Mouse (Mus musculus) kidney, postnatal 4 days (tissue): Measurements from ENCODE around the gene Crygn.
"Not testable (repeated sequence)": the region's sequence is repeated elsewhere in the genome, so short reads cannot be mapped to it uniquely, and the experiment has no call there.

Experiments used
- DNase-seq, 2 experiments: peaks; one replicate each; pipeline ENCODE4 v3.0.0; 2021; ENCODE audit warnings: mixed read lengths in 2 of 2

Crygn gene

DNA sequence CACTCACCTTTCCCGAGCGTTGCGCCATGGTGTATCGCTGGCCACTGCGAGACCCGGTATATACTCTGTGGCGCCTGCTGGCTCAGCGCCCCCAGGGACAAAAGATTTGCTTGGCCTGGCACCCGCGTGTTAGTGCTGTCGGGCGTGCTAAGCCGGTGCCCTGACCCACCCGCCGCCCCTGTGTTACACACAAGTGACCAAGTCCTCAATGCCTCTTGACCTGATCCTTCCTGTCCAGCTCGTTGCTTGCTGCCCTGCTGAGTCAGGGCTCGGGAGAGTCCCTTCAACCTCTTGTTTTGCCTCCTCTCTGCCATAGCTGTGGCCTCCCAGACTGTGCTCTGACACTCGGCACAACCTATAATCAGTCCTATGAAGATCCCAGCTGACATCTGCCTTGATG lies at the start of gene Crygn:
Gene Crygn, minus strand, starts transcription at position 193 of the 400 bp plus-strand sequence.
- peak in 1 of 2 experiments; percentile 43 for DNase-seq

DNA sequence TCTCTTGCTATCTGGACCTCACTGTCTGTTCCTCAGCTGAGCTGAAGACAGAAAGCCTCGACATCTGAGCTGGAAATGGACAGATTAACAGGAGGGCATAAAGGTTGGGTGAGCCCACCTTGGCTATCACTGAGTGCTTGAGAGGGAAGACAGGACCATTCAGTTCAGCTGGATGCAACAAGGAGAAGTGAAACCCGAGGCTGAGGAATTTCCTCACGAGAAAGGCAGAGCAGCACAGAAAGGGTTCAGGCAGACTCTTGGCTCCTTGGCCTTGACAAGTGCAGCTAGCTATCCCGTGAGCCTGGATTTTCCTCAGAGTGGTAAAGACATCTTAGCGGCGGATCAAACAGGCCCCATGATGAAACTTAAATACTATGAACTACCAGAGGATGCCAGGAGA lies 47.4 kb upstream of the Crygn start:
- DNase-seq = no peak

DNA sequence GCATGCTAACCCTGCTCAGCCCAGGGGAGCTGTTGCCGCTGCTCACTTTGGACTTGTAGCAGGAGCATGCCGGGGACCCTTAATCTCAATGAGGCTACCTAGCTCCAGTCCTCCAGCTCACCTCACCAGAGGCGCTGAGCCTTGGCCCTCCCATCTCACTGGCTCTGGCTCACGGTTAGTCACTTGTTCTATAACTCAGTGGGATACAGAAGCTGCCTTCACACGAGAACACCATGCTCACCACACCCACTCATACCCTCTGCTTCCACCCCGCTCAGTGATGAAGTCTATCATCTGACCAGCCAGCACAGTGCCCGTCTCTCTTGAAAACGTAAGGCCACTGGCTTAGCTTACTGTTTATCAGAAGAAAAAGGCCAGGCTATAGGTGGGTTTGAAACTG lies 46.9 kb upstream of the Crygn start:
- no peak for DNase-seq

DNA sequence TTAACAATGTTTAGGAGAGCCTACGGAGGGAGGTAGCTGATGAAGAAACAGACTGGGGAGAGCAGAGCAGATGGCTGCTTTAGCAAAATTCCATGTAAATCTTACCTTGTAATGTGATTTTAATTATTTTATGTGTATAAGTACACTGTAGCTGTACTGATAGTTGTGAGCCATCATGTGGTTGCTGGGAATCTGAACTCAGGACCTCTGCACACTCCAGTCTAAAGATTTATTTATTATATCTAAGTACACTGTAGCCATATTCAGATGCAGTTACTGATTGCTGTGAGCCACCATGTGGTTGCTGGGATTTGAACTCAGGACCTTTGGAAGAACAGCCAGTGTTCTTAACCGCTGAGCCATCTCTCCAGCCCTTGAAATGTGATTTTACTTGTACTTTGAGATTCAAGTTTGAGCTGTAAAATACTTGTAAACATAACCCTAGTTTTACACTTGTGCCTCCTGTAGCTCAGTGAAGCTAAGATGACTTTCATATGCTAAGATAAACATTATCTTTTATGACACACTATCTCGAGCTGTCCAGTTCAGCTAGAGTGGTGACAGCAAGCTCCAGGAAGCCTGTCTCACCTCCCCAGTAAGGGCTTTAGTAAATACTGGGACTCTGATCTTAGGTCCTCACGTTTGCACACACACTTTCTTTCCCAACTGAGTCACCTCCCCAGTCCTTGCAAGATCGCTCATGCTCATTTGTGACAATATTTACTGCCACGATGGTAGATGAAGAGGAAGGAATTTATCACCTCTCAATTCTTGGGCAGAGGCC lies 44.2 kb upstream of the Crygn start:
- DNase-seq = no peak

DNA sequence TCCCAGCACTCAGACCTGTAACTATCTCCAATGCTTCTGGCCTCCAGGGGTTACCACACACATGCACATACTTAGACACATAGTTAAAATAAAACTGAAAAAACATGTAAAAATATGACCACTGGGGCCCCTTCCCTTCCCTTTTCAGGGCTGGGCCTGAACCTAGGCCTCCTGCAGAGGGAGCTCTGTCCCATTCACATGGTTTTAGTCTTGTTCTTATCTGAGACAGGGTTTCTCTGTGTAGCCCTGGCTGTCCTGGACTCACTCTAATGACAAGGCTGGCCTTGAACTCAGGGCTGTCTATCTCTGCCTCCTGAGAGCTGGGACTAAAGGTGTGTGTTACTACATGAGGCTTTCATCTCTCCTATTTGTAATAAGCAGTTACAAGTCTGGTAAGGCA lies 42.6 kb upstream of the Crygn start:
- peak; percentile 47 to 49 for DNase-seq

DNA sequence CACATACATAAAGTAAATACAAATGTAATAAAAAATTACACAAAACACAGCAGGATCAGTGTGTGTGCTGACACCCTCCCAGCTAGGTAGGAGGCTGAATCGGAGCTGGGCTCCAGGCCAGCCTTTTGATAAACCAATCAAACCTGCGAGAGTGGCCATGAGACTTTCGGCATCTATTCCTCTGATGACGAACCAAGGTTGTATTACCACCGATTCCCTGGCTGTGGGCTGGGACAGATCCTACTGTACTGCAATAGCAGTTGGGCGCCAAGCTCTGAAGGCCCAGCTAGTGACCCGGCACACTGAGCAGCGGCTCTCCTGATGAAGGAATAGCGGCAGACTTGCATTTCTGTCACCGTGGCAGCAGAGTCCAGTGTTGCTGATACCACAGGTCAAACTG lies 40.8 kb upstream of the Crygn start:
- DNase-seq = no peak

DNA sequence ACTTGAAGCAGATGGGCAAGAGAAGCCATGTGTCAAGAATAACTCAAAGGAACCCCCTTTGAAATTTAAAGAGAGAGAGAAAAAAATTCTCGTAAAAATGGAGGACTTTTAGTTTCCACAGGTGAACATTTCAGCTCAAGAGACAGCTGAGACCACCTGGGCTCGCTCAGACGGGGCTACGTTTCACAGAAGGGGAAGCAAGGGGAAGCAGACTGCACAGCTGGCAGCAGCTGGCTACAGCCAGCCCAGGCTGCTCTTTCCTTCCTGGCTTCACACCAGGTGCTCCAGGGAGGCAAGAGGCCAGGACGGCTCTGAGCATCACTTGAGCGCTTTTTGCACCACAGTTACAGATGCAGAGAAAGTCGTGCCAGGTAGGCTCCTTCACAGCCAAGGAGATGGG lies 40.0 kb upstream of the Crygn start:
- no peak for DNase-seq

DNA sequence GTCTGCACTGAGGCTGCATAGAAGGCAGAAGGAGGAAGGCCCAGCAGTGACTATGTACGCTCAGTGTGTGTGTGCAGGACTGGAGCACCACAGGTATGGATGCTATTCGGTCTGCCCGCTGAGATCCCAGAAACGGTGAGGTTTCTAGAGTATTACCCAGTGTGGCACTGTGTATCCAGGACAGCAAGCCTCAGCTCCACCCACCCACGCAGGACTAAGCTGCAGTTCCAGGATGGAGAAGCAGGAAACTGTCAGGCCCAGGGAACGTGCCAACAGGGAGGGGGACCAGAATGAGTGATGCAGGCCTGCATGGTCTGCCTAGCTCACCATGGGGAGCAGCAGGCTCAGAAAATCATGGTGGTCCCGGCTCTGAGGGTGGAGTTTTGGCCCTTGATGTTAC lies 35.2 kb upstream of the Crygn start:
- DNase-seq = no peak

DNA sequence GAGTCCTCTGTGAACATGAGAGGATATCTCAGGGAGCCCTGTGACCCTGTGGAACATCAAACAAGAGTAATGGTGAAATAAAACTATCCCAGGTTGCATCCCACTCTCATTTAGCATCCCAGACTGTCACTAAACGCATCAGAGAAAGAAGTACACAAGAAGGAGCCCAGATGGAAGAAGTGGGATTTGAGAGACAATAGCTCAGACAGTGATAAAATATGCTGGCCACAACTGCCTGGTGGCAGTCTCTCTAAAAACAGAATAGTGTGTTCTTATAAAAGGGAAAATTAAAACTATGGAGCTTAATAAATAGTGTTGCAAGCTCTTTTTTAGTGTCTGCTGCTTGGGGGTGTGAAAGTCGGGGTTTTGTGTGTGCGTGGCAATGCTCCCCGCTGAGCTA lies 25.1 kb upstream of the Crygn start:
- DNase-seq = no peak

DNA sequence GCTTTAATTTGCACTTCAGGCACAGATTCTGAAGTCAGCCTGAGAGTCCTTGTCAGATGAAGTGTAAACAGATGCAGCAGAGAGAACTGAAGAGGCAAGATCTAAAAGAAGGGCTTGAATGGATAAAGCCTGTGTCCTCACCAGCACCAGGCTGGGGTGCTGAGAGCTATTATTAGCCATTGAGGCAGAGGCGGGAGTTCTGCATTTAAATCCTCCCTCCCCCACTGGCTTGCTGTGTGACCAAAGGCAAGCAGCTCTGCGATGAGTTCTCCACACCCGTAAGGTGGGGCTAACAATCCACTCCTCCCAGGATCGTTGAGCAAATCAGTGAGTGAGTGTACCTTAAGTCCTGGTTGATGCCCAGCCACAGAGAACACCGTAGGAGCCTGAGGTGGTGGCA lies 23.2 kb upstream of the Crygn start:
- no peak for DNase-seq

DNA sequence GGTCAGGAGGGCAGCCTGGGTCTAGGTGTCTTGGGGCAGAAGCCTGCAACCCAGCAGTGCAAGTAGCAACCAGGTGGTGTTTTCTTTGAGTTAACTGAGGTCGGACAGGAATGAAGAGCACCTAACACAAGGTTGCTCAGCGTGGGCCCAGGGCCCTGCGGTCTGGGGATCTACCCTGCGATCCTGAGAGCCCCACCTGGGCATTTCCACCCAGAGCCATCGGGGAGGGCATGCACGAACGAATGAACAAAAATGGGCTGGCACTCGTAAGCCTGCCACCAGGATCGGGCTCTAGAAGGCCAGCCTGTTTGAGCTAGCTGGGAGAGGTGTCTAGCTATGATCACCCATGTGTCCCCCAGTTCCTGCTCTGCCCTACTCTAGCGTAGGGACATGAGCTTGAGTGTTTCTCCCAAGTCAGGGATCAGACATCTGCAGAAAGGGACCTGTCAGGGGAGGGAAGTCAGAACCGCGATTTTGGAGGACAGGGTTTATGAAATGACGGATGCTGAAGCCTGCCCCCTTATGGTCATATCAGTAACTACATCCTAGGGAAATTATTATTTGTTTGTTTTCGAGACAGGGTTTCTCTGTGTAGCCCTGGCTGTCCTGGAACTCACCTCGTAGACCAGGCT lies 22.2 kb upstream of the Crygn start:
- DNase-seq = peak; percentile 19 to 29

DNA sequence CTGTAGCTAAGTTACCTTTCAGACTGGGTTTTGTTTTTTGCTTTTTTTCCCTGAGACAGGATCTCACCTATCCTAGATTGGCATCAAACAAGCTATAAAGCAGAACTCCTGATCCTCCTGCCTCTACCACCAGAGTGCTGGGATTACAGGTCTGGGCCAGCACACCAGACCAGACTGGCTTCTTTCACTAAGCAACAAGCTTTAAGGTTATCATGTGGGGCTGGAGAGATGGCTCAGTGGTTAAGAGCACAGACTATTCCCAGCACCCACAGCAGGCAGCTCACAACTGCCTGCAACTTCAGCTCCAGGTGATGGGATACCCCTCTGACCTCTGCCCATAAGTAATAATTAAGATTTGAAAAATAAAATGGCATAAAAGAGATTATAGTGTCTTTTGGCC lies 21.5 kb upstream of the Crygn start:
- no peak for DNase-seq

DNA sequence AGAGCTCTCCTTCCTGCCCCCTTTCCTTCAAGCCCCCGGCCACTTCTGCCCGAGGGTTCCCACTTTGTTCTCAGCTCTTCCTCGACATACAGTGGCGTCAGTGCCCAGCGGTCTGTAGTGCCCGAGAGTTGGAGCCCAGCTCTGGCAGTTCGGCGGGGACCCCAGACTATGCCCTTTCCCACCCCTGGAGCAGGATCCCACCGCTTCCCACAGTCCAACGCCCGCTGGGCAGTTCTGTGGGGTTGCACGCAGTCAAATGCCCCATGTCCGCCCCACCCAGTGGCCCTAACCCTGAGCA lies 21.0 kb upstream of the Crygn start:
- DNase-seq = no peak

DNA sequence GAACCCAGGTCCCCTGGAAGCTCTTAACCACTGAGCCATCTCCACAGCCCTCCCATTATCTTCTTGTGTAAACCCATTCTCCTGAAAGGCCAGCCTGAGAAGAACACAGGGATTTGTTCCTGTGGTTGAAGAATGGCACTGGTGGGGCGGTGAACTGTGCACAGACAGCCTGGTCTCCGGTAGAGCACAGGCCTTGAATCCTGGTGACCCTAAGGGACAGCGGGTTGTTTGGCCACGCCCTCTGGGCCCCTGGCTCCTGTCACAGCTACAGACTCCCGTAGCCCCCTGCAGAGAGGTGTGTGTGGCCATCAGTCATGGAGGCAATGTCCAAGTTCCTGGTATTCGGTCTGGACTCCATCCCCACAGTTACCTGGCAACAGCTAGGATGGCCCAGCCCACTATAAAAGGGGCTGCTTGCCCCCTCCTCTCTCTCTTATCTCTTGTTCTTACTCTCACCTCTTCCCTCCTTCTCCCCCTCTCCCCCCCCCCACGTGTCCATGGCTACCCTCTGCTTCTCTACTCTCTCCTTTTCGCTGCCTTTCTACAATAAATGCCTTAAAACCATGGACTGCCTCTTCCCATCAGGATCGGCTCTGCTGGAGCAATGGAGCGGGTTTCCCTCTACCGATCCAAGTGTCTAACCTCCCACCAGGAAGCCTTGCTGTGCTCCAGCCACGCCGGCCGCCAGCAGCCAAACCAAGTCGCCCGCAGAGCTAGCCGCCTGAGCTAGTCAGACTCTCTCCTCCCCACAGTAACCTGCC lies 20.5 kb upstream of the Crygn start:
- DNase-seq = no peak

DNA sequence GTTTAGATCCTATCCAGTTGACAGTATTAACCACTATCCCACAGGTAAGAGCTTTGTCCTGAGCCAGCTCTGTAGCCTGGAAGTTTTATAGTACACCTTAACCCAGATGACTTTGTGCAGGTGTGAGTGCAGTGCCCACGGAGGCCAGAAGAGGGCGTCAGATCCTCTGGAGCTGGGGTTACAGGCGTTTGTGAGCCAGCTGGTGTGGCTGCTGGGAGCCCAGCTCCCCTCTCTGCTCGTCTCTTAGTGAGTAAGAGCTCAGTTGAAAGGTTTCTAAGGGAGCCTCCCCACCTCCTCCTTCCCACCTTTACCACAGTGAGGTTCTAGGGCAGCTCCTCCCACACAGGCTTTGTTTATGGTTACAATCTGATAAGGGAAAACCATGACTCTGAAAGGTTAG lies 18.9 kb upstream of the Crygn start:
- DNase-seq = no peak

DNA sequence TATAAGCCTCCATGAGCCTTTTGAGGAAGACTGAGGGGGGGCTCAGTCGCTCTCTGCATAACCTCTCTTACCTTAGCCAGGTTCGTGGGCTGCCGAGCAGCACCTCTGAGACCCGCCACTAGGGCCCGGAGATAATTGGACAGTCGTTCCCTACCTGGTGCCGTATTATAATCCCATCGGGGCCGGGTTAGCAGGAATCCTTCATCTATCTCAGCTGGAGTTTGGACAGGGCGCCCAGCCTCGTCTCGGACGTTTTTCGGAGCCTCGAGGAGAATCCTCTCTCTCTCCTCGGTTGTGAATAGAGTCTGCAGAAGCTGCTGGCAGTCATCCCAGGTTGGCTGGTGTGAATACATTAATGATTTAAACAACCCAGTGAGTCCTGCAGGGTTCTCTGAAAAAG lies 16.7 kb upstream of the Crygn start:
- not testable (repeated sequence) for DNase-seq

DNA sequence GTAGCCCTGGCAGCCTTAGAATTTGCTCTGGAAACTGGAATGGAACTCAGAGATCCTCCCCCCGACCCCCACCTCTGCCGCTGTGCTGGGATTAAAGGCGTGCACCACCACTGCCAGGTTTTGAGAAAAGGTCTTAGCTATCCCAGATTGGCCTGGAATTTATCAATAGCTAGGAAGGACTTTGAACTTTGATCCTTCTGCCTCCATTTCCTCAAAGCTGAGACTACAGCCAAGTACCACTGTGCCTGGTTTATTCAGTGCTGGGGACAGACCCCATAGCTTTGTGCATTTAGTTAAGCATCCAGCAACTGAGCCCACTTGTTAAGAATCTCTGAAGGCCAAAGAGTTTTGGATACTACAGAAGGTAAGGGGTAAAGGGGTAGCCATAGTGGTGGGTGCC lies 877 bp downstream of the Crygn start:
- DNase-seq = no peak

DNA sequence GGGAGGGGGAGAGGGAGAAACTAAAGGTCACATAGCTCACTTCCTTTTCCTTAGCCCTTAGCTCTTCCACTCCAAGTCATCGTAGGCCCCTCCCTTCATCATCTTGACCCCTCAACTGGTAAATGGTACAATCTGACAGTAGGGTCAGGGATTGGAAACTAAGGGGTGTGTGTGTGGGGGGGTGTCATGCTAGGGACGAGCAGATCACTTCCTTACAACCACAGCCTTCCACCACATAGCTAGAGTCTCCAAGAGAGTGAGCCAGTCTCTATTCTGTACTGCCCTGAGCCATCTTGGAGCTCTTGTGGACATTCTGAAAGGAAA lies 5.7 kb downstream of the Crygn start:
- no peak for DNase-seq

DNA sequence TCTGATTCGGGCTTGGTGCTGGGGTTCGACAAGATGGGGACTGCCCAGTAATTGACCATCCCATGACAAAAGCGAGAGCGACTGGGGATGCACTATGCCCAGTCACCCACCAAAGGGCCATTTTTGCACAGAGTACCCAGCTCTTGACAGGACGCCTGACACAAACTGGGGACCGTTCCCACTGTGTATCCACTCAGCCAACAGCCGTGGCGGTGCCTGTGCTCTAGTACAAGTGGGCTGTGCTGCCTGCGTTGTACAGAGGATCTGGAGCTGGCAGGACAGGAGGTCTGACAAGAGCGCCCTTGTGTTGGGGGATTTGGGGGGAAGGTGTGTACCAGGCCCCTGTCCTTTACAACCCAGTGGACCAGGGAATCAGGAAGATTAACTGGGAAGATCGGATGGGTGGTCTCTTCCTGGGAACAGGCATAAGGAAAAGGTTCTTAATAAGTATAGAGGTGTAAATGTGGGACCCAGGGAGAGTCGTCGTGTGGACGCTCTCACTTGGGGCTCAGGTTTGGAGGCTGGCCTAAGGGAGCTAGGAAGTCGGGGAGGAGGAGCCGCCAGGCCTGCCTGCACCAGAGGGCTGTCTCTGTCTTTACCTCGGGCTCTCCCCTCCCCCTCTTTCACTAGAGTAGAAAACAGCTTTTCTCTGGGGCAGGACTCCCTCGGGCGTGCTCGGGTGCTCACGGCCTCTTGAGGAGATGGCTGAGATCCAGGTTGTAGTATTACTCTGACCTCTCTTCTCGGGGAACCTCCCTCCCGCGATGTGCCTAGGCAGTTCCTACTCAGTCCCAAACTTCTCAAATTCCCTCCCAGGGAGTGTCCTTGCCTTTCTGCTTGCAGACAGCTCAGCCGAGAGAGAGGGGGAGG lies 6.3 kb downstream of the Crygn start:
- DNase-seq = peak; percentile 74 to 86

DNA sequence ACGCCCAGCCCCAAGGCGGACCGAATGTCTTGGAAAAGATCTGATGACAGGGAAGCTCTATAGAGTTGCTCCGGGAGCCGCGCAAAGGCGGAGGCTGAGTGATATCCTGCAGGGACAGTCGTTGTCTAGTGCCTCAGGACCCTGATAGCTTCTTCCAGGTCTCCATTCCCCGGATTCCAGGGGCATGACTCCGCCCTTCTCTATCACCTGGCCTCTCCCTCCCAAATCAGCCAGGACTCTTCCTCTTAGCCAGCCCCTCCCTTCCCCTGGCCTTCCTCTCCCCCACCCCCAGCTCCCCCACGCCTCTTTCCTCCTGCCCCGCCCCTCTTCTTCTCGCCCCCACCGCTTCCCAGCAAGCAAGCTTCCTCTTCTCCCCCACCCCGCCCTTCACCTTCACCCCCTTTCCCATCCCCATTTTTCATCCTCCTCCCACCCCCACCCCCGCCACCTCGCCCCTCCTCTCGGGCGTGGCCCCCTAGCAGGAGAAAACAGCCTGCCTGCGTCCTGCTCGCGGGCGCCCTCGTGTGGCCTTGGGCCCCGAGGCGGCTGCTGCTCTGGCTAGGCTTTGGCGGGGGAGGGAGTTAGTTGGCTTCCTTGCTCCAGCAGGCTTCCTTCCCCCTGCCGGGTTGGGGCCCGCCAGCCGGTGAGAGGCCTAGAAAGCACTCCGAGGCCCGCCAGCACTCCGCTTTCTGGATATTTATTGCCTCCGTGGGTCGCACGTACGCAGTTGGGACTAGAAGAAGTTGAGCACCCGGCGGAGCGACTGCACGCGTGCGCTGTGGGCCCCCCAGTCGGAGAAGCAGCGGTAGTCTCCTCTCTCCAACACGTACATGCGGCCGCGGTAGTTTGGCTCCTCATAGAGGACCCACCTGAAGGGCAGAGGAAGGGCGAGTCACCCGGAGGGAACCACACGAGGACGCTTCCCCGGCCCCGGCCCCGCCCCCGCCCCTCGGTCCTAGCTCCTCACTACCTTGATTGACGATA lies 7.2 kb downstream of the Crygn start:
- DNase-seq = peak; percentile 93 to 95

DNA sequence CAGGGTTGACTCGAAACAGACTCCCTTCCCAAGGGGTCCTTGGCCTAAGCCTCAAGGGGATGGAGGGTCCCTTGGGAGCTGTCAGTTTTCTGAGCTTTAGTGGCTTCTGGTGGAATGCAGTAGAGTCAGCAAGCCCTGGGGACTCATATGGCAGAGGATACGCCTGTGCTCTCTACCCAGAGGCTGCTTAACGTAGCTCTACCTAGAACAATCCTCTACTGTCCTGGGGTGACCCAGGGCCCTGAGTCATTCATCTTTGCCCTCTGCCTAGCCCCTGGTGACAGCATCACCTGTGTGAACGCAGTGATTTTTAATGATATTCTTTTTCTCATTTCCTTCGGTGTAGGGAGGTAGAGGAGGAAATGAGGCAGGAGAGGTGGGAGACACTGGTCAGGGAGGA lies 8.1 kb downstream of the Crygn start:
- DNase-seq = no peak

DNA sequence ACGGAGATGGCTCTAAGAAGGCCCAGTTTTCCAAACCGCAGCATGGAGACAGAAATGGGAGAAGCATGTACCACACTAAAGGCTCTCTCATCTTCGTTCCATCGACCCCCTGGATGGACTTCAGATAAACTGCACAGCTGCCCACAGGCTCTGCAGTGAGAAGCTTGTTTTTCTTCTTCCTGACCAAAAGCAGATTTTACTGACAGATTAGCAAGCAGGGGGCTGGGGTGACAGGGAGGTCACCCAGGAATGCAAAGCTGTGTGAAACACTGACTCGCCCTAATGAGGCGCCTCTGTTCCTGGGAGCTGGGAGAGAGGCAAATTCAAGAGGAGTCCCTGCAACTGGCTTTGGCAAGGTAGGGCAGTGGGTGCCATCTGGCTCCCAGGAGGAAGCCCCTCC lies 10.3 kb downstream of the Crygn start:
- peak; percentile 34 to 53 for DNase-seq
